Mouse (Mus musculus): ENCODE results near the gene Hddc2. TPM values are rescaled to one million over a fixed set of nuclear protein-coding genes. Genes with fewer than 3 reads are reported as not detected.
A peak's percentile ranks its signal among the peaks of the same experiment; 100 is the strongest.
"Not testable (repeated sequence)": the region's sequence is repeated elsewhere in the genome, so short reads cannot be mapped to it uniquely, and the experiment has no call there.

The Hddc2 gene
- total RNA-seq, 2 experiments from 2014 or later, result 26.1 to 29.0 TPM

DNA sequence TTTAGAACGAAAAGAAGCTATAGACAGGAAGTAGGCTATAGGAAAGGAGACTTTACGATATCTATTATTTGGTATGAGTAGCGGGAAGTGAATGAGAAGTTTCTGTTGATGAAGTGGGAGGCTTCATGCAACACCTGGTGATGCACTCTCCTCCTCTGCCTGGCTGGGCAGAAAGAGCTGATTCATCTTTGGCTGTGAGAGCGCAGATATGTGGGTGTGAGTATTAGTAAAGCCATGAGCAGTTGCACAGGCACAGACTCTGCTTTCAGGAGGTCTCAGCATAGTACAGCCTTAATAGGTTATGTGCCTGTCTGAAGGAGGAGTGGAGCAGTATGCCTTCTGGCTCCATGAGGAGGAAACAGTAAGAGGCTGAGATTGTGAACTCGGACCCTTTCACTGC is 23.2 kb downstream of the Hddc2 start:
- intact Hi-C loops (cut with DNase I), result no loop called here
- no peak for DNase-seq (ENCODE audit: low spot score in 2 of 2)

- intact Hi-C loops (cut with DNase I), result no loop called here
- no peak for DNase-seq (ENCODE audit: low spot score in 2 of 2)
These were observed 33.2 kb downstream of the Hddc2 start for GRCm38 (mm10) chr10:31346401-31346800.

- intact Hi-C loops (cut with DNase I), result no loop called here
- no peak for DNase-seq (ENCODE audit: low spot score in 2 of 2)
These were observed 37.9 kb downstream of the Hddc2 start for GRCm38 (mm10) chr10:31351056-31351455.

DNA sequence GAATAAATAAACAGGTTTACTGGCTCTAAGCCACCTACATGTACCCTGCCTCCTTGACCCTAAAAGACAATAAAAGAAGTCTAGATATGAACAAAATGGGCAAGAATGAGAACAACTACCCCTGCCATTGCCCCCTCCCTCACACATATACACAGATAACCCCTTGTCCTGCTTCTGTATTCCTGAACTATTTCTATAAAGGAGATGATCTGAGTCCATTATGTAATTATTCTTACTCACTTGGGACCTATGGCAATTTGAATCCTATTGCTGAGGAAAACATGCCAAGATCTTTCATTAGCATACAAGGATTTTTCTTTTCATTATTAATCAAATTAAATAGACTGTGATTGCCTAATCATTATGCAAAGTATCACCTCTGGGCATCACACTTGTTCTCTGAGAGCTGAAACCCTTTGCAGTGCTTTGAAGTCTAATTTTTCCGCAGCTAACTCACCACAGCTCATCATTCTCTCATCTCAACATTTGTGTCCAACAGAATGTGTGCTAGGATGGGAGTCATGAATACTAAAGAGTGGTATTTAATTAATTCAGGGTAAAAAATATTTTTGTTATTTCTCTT is 39.8 kb downstream of the Hddc2 start:
- no peak for DNase-seq (ENCODE audit: low spot score in 2 of 2)
- intact Hi-C loops (cut with DNase I), result no loop called here

DNA sequence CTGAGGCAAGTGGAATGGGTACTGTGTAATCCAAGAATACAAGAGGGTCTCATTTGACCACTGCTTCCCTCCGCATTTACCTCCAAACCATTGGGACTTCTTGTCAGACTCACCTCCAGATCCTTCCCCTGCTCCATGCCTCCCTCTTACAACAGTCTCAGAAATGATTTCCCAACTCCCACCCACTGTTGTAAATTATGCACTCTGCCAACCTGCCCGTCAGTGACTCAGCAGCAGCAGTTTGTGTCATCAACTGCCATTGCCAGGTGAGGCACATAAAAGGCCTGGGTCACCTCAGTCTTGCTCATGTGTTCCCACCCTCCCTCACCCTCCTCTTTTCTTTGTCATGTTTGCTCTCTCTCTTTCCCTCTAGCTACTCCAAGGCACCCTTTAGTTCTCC is 41.0 kb downstream of the Hddc2 start:
- no peak for DNase-seq (ENCODE audit: low spot score in 2 of 2)
- intact Hi-C loops (cut with DNase I), result no loop called here

DNA sequence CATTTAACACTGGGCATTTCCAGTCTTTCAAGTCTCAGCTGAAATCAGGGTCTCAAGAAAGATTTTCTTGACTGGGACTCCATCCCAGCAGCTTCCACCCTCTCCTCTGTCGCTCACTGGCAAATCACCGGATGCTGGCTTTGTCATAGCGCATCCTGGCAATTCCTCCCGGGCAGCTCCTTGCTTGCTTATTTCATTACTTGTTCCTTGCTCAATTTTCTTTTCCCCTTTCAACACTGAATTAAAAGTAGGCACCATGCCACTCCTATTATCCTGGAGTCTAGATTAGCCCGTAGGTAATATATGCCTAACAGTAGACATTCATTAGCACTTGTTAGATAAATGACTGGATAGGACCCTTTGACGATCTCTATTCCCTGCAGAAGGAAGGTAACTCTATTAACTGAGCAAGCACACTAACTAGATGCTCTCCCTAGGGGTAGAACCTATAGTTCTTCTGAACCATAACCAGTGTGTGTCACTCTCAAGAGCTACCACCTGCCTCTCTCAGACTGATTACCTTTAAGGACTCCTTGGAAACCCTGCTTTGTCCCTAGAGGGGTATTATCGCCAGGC is 41.8 kb downstream of the Hddc2 start:
- intact Hi-C loops (cut with DNase I), result no loop called here
- DNase-seq (ENCODE audit: low spot score in 2 of 2), result no peak

- DNase-seq (ENCODE audit: low spot score in 2 of 2), result no peak
- intact Hi-C loops (cut with DNase I), result no loop called here
These were observed 46.6 kb downstream of the Hddc2 start for GRCm38 (mm10) chr10:31359749-31360148.

GRCm38 (mm10) chr10:31370200-31370599 is 57.0 kb downstream of the Hddc2 start:
- intact Hi-C loops (cut with DNase I), result not testable (repeated sequence)
- peak in 1 of 2 experiments; percentile 5 for DNase-seq (ENCODE audit: low spot score in 2 of 2)

Other genes with a start within 250 kb of the Hddc2 start
- 10 to 100 TPM; 14.5 to 19.2 TPM for gene Tpd52l1, start 132.6 kb downstream of the Hddc2 start, total RNA-seq (2021)